In genomic region chr4:136202509-136202908, GRCm38 (mm10) we compare ENCODE assay signal across 8 mouse cellular contexts. TPM values are rescaled to one million over a fixed set of nuclear protein-coding genes. Genes with fewer than 3 reads are reported as not detected.
DNase-seq lines count a peak whose midpoint lies in the region; ATAC-seq and TF ChIP-seq lines count a peak whose summit lies in the region.

No protein-coding gene starts in this region.

- ATAC-seq in hindbrain, embryonic 13.5 days (ENCODE audit: low FRiP score) = no peak

- TF ChIP-seq POLR2A in olfactory bulb, adult 2 months (IDR thresholded peaks at IDR 0.05; ENCODE audit: insufficient read depth, low read depth, low read length) = no peak

- intact Hi-C loops in gastrocnemius, adult 2 months (cut with DNase I) = loop anchor here (1.0 to 2.0 kb wide), 2 partner anchors 18 to 38 kb away; no protein-coding TSS in a partner anchor
- intact Hi-C loops in left cerebral cortex, postnatal 25 days (cut with DNase I) = loop anchor here (2.0 to 5.0 kb wide), 2 partner anchors 36 to 120 kb away; no protein-coding TSS in a partner anchor

- H3K4me2 ChIP-seq in hindbrain, embryonic 13.5 days = no peak overlapping the region

- DNase-seq in hindbrain, embryonic 10.5 days (ENCODE audit: low spot score) = peak; percentile 84
- peak; percentile 85 for DNase-seq in CD4-positive, CD25-positive, alpha-beta regulatory T cell, adult 2 months (ENCODE audit: low read depth, low spot score)
- peak; percentile 89 for DNase-seq in ZHBTc4 (ENCODE audit: low read depth, low spot score)
- peak; percentile 82 for DNase-seq in gastrocnemius, adult 2 months
- DNase-seq in left cerebral cortex, postnatal 25 days (ENCODE audit: low spot score in 2 of 2) = peak; percentile 43 to 55
- peak; percentile 62 to 71 for DNase-seq in urinary bladder, postnatal 36 days (ENCODE audit: low spot score in 2 of 2)

- no peaks in the 10 kb centered on the region for H3K9me3 ChIP-seq in hindbrain, embryonic 10.5 days
- no peaks in the 10 kb centered on the region for H3K9me3 ChIP-seq in hindbrain, embryonic 13.5 days

- H3K9ac ChIP-seq in hindbrain, embryonic 13.5 days = no peak overlapping the region

- no peaks in the 10 kb centered on the region for H3K36me3 ChIP-seq in hindbrain, embryonic 10.5 days
- H3K36me3 ChIP-seq in hindbrain, embryonic 13.5 days = no peaks in the 10 kb centered on the region

- peaks cover 36% of the 10 kb centered on the region for H3K4me1 ChIP-seq in hindbrain, embryonic 10.5 days (replicated peaks)
- H3K4me1 ChIP-seq in hindbrain, embryonic 13.5 days (replicated peaks) = peaks cover 11% of the 10 kb centered on the region
- peaks cover 13% of the 10 kb centered on the region for H3K4me1 ChIP-seq in olfactory bulb, adult 2 months (ENCODE audit: control insufficient read depth, insufficient read depth, low read length)

- TF ChIP-seq CTCF in gastrocnemius, adult 2 months (IDR thresholded peaks at IDR 0.05) = peak; percentile 98
- peak; percentile 42; the same call in 1 of the 2 replicates for TF ChIP-seq CTCF in olfactory bulb, adult 2 months (IDR thresholded peaks at IDR 0.05; ENCODE audit: insufficient read depth, low read depth, low read length)

- no peak overlapping the region for H3K4me3 ChIP-seq in hindbrain, embryonic 10.5 days
- H3K4me3 ChIP-seq in hindbrain, embryonic 13.5 days = no peak overlapping the region
- H3K4me3 ChIP-seq in gastrocnemius, adult 2 months = no peak overlapping the region
- H3K4me3 ChIP-seq in olfactory bulb, adult 2 months (ENCODE audit: insufficient read depth, low read depth, low read length) = no peak overlapping the region

- 5% methylated on average over 9 of the region's 9 CpGs for WGBS in hindbrain, embryonic 10.5 days
- 7% methylated on average over 9 of the region's 9 CpGs for WGBS in hindbrain, embryonic 13.5 days
- WGBS in olfactory bulb, adult 2 months = 13% methylated on average over 9 of the region's 9 CpGs

- no peak overlapping the region for H3K27ac ChIP-seq in hindbrain, embryonic 10.5 days
- H3K27ac ChIP-seq in hindbrain, embryonic 13.5 days = no peak overlapping the region
- no peak overlapping the region for H3K27ac ChIP-seq in gastrocnemius, adult 2 months
- no peak overlapping the region for H3K27ac ChIP-seq in olfactory bulb, adult 2 months (ENCODE audit: insufficient read depth, low read depth, low read length)

- H3K27me3 ChIP-seq in hindbrain, embryonic 10.5 days (ENCODE audit: insufficient read depth, poor library complexity, severe bottlenecking) = peaks cover 39% of the 10 kb centered on the region
- H3K27me3 ChIP-seq in hindbrain, embryonic 13.5 days = 0 out of 2 replicates have a peak, but pooled peaks cover 8% of the 10 kb centered on the region

RNA-seq across cellular contexts. Expression of gene Asap3, which starts 3.7 kb away (rescaled TPM):
- polyA plus RNA-seq in hindbrain, embryonic 10.5 days (2016; fragmentation: Nextera tagmentation; extraction: Ambion mirVana) = 5.2 and 6.5 TPM in 2 replicates
- 5.8 and 6.3 TPM in 2 replicates for polyA plus RNA-seq in hindbrain, embryonic 13.5 days (2015; fragmentation: Nextera tagmentation; extraction: Ambion mirVana)
- 1 to 10 TPM; 1.5 to 2.5 TPM for total RNA-seq in gastrocnemius, adult 2 months (2021)
- 1 to 10 TPM; 3.1 to 3.2 TPM for total RNA-seq in left cerebral cortex, postnatal 25 days (2021)
- polyA plus RNA-seq in olfactory bulb, adult 2 months (2012; ENCODE audit: insufficient read depth, insufficient read length, low replicate concordance, missing spikeins) = not detected in 2 replicates

RNA-seq across cellular contexts. Expression of gene E2f2, which starts 30.3 kb away (rescaled TPM):
- 9.0 and 9.4 TPM in 2 replicates for polyA plus RNA-seq in hindbrain, embryonic 10.5 days (2016; fragmentation: Nextera tagmentation; extraction: Ambion mirVana)
- polyA plus RNA-seq in hindbrain, embryonic 13.5 days (2015; fragmentation: Nextera tagmentation; extraction: Ambion mirVana) = 2.7 and 3.2 TPM in 2 replicates
- total RNA-seq in gastrocnemius, adult 2 months (2021) = 1 to 10 TPM in 1 of 2 experiments, under 1 TPM in 1; 0.48 to 1.1 TPM
- 1 to 10 TPM in 1 of 2 experiments, under 1 TPM in 1; 0.66 to 1.2 TPM for total RNA-seq in left cerebral cortex, postnatal 25 days (2021)
- polyA plus RNA-seq in olfactory bulb, adult 2 months (2012; ENCODE audit: insufficient read depth, insufficient read length, low replicate concordance, missing spikeins) = 129 TPM in 1 of 2 replicates, not detected in the other

RNA-seq across cellular contexts. Expression of gene Tcea3, which starts 45.0 kb away (rescaled TPM):
- polyA plus RNA-seq in hindbrain, embryonic 10.5 days (2016; fragmentation: Nextera tagmentation; extraction: Ambion mirVana) = 1.3 and 2.2 TPM in 2 replicates
- 2.2 and 2.4 TPM in 2 replicates for polyA plus RNA-seq in hindbrain, embryonic 13.5 days (2015; fragmentation: Nextera tagmentation; extraction: Ambion mirVana)
- total RNA-seq in gastrocnemius, adult 2 months (2021) = 100 to 1,000 TPM; 344 to 373 TPM
- total RNA-seq in left cerebral cortex, postnatal 25 days (2021) = under 1 TPM; 0.57 to 0.76 TPM
- polyA plus RNA-seq in olfactory bulb, adult 2 months (2012; ENCODE audit: insufficient read depth, insufficient read length, low replicate concordance, missing spikeins) = not detected in 2 replicates

RNA-seq across cellular contexts. Expression of gene Id3, which starts 59.2 kb away (rescaled TPM):
- 576 and 684 TPM in 2 replicates for polyA plus RNA-seq in hindbrain, embryonic 10.5 days (2016; fragmentation: Nextera tagmentation; extraction: Ambion mirVana)
- 234 and 269 TPM in 2 replicates for polyA plus RNA-seq in hindbrain, embryonic 13.5 days (2015; fragmentation: Nextera tagmentation; extraction: Ambion mirVana)
- total RNA-seq in gastrocnemius, adult 2 months (2021) = 10 to 100 TPM; 11.3 to 21.9 TPM
- total RNA-seq in left cerebral cortex, postnatal 25 days (2021) = 10 to 100 TPM; 37.5 to 39.2 TPM
- not detected in 2 replicates for polyA plus RNA-seq in olfactory bulb, adult 2 months (2012; ENCODE audit: insufficient read depth, insufficient read length, low replicate concordance, missing spikeins)
